Mouse (Mus musculus) CH12F3 (cell line): ENCODE data around the gene Cop1.

Experiments
- in situ Hi-C: fragments of 300-500 bp; cut with MboI; formaldehyde crosslinking; loops from 2 replicates; pipeline ENCODE4 v1.14.3; 2020; ENCODE audit warnings: low sequenced_read_pairs

Cop1 gene

GRCm38 (mm10) chr1:159286833-159287232, 54.7 kb downstream of the Cop1 start:
- in situ Hi-C loops: no loop called here

GRCm38 (mm10) chr1:159290219-159290618, 58.1 kb downstream of the Cop1 start:
- in situ Hi-C loops: no loop called here

- in situ Hi-C loops: no loop called here
Measured at GRCm38 (mm10) chr1:159290859-159291258, 58.7 kb downstream of the Cop1 start.

- in situ Hi-C loops: no loop called here
Measured at GRCm38 (mm10) chr1:159301418-159302082, 69.4 kb downstream of the Cop1 start.

- in situ Hi-C loops: no loop called here
Measured at GRCm38 (mm10) chr1:159313625-159314024, 81.5 kb downstream of the Cop1 start.

- in situ Hi-C loops: no loop called here
Measured at GRCm38 (mm10) chr1:159322586-159322985, 90.5 kb downstream of the Cop1 start.

- in situ Hi-C loops: no loop called here
Measured at GRCm38 (mm10) chr1:159331008-159331407, 98.9 kb downstream of the Cop1 start.

- in situ Hi-C loops: no loop called here
Measured at GRCm38 (mm10) chr1:159334157-159334556, 102.0 kb downstream of the Cop1 start.

GRCm38 (mm10) chr1:159342355-159342754, 110.2 kb downstream of the Cop1 start:
- in situ Hi-C loops: no loop called here

- in situ Hi-C loops: no loop called here
Measured at GRCm38 (mm10) chr1:159355027-159355570, 123.0 kb downstream of the Cop1 start.

GRCm38 (mm10) chr1:159358713-159359112, 126.6 kb downstream of the Cop1 start:
- in situ Hi-C loops: no loop called here

GRCm38 (mm10) chr1:159371881-159372390, 139.8 kb downstream of the Cop1 start:
- in situ Hi-C loops: no loop called here

GRCm38 (mm10) chr1:159382218-159382617, 150.1 kb downstream of the Cop1 start:
- in situ Hi-C loops: no loop called here

GRCm38 (mm10) chr1:159382916-159383315, 150.8 kb downstream of the Cop1 start:
- in situ Hi-C loops: no loop called here

GRCm38 (mm10) chr1:159386458-159386857, 154.3 kb downstream of the Cop1 start:
- in situ Hi-C loops: no loop called here

GRCm38 (mm10) chr1:159388565-159389024, 156.5 kb downstream of the Cop1 start:
- in situ Hi-C loops: no loop called here

- in situ Hi-C loops: no loop called here
Measured at GRCm38 (mm10) chr1:159390049-159390448, 157.9 kb downstream of the Cop1 start.

GRCm38 (mm10) chr1:159392667-159393066, 160.5 kb downstream of the Cop1 start:
- in situ Hi-C loops: no loop called here

- in situ Hi-C loops: no loop called here
Measured at GRCm38 (mm10) chr1:159393070-159393699, 161.1 kb downstream of the Cop1 start.

- in situ Hi-C loops: no loop called here
Measured at GRCm38 (mm10) chr1:159393931-159394330, 161.8 kb downstream of the Cop1 start.

- in situ Hi-C loops: no loop called here
Measured at GRCm38 (mm10) chr1:159396515-159396914, 164.4 kb downstream of the Cop1 start.
